Mouse (Mus musculus) monocyte, adult 5-6 weeks (primary cell): ENCODE results near the gene Cysrt1. TPM values are rescaled to one million over a fixed set of nuclear protein-coding genes. Genes with fewer than 3 reads are reported as not detected.

Experiments
- ATAC-seq: fragments of 153-309, 156-312 bp; replicated peaks from 2 replicates; pipeline ENCODE4 v1.8.0; 2017; ENCODE audit warnings: mild to moderate bottlenecking; ENCODE audit not compliant: low TSS enrichment, insufficient number of reproducible peaks, severe bottlenecking, poor library complexity, low FRiP score
- total RNA-seq: library from RNA; stranded (forward); fragments of 200-1000, 200-491, 200-594 nt; gene quantifications from 3 replicates; pipeline ENCODE4 v1.2.3, GENCODE M21; 2017

The Cysrt1 gene
- total RNA-seq, 1 experiment from 2014 or later: not detected

DNA sequence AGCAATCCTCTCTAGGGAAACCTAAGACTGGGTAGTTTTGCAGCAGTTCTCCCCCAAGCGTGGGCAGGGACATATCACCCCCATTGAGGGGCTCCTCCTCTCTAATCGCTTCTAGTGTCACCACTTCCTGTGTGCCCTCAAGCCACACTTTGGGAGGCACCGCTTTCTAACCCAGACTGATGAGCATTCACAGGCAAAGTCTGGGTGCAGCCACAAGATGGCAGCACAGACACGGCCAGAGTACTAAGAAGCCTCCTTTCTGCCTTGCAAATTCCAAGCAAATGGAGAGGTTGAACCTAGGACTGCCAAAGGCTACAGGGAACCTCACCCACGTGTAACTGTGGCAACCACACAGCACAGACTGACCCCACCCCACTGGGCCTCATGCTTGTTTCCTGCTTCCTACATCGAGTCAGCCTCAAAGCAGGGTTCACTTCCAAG is 48.9 kb downstream of the Cysrt1 start:
- ATAC-seq: peak; percentile 52

Other genes starting within 250 kb of the Cysrt1 start
- 7.6 to 28.3 TPM (median 20.0 TPM) in 3 replicates for gene Nsmf, start 188.1 kb downstream of the Cysrt1 start, total RNA-seq
- gene Entpd8, start 162.1 kb downstream of the Cysrt1 start, total RNA-seq: not detected in 3 replicates
- 0.78 TPM in 1 of 3 replicates, not detected in the others for gene Noxa1, start 147.3 kb downstream of the Cysrt1 start, total RNA-seq
- gene Nrarp, start 61.7 kb downstream of the Cysrt1 start, total RNA-seq: 22.3 to 51.8 TPM (median 24.4 TPM) in 3 replicates
- 28.8 to 64.7 TPM (median 31.0 TPM) in 3 replicates for gene Tor4a, start 45.6 kb downstream of the Cysrt1 start, total RNA-seq
- 82.8 to 113 TPM (median 105 TPM) in 3 replicates for gene Nelfb, start 31.0 kb downstream of the Cysrt1 start, total RNA-seq
- not detected in 3 replicates for gene Stpg3, start 27.8 kb downstream of the Cysrt1 start, total RNA-seq
- gene Fam166a, start 23.7 kb downstream of the Cysrt1 start, total RNA-seq: not detected in 3 replicates
- 161 to 206 TPM (median 166 TPM) in 3 replicates for gene Tubb4b, start 17.8 kb downstream of the Cysrt1 start, total RNA-seq
- gene Slc34a3, start 8.1 kb downstream of the Cysrt1 start, total RNA-seq: not detected in 3 replicates
- gene Rnf224, start 5.7 kb downstream of the Cysrt1 start, total RNA-seq: not detected in 3 replicates
- gene Rnf208, start 197 bp downstream of the Cysrt1 start, total RNA-seq: not detected in 3 replicates
- 4.5 to 4.9 TPM in 2 of 3 replicates, not detected in the other for gene AL732309.1, start 4.4 kb upstream of the Cysrt1 start, total RNA-seq
- gene Tmem203, start 13.0 kb upstream of the Cysrt1 start, total RNA-seq: 12.2 to 16.8 TPM (median 15.6 TPM) in 3 replicates
- 7.1 to 9.2 TPM (median 8.4 TPM) in 3 replicates for gene Tprn, start 20.2 kb upstream of the Cysrt1 start, total RNA-seq
- 31.8 to 50.4 TPM (median 32.4 TPM) in 3 replicates for gene Ssna1, start 30.0 kb upstream of the Cysrt1 start, total RNA-seq
- 42.6 to 64.9 TPM (median 43.8 TPM) in 3 replicates for gene Anapc2, start 30.0 kb upstream of the Cysrt1 start, total RNA-seq
- gene Tmem210, start 45.7 kb upstream of the Cysrt1 start, total RNA-seq: not detected in 3 replicates
- gene Lrrc26, start 47.5 kb upstream of the Cysrt1 start, total RNA-seq: not detected in 3 replicates
- gene Grin1, start 76.7 kb upstream of the Cysrt1 start, total RNA-seq: 0.49 TPM in 1 of 3 replicates, not detected in the others
- 31.6 to 66.4 TPM (median 33.3 TPM) in 3 replicates for gene Man1b1, start 89.9 kb upstream of the Cysrt1 start, total RNA-seq
- 24.8 to 101 TPM (median 57.4 TPM) in 3 replicates for gene Dpp7, start 113.9 kb upstream of the Cysrt1 start, total RNA-seq
- 6.6 to 19.5 TPM (median 12.9 TPM) in 3 replicates for gene Uap1l1, start 123.2 kb upstream of the Cysrt1 start, total RNA-seq
- 4.3 TPM in 1 of 3 replicates, not detected in the others for gene Sapcd2, start 129.9 kb upstream of the Cysrt1 start, total RNA-seq
- gene Entpd2, start 153.4 kb upstream of the Cysrt1 start, total RNA-seq: not detected in 3 replicates
- gene Npdc1, start 156.9 kb upstream of the Cysrt1 start, total RNA-seq: not detected in 3 replicates
- 8.9 to 13.9 TPM (median 11.0 TPM) in 3 replicates for gene Fut7, start 180.8 kb upstream of the Cysrt1 start, total RNA-seq
- 16.8 to 46.8 TPM (median 17.5 TPM) in 3 replicates for gene Abca2, start 186.3 kb upstream of the Cysrt1 start, total RNA-seq
- gene Clic3, start 214.4 kb upstream of the Cysrt1 start, total RNA-seq: not detected in 3 replicates
- 21.4 to 39.6 TPM (median 32.9 TPM) in 3 replicates for gene Paxx, start 218.6 kb upstream of the Cysrt1 start, total RNA-seq
- not detected in 3 replicates for gene Ptgds, start 227.6 kb upstream of the Cysrt1 start, total RNA-seq